Mouse (Mus musculus): ENCODE data around the gene Tmco1. TPM values are rescaled to one million over a fixed set of nuclear protein-coding genes. Genes with fewer than 3 reads are reported as not detected.

The Tmco1 gene
- total RNA-seq, 1 experiment = 155 TPM

DNA sequence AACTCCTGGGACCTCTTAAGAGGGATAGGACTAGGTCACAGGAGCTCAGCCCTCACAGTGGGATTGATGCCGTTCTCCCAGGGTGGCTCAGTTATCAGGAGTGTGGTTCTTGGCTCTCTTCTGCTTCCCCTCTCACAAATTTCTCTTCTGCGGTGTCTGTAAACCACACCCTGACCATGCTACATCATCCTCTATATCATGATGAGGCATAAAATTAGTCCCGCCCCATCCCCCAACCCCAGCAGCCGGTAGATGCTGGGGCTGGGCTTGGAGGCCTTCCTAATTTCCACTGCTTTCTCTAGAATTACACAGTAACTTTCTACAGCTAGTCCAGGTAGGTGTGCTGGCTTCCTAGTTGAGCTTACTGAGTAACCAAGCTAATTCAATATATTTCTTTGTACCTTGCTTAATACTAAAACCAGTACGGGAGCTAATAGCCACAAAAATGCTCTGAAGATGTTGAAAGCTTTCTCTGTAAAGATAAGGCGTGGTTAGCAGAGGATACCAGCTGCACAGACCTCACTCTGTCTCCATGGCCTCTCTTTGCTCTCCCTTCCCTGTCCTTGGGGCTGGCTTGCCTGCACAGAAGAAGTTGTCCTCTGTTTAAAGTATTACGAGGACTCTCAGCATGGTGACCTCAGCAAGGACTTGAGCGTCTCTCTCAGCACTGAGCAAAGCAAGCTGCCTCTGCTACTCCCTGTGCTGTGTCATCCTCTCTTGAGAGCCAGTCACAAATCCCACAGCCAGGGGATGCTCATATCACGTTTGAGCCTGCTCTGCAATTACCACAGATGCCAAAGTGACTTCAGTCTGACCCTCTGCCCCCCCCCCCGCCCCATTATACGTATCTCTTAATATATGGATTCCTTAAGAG is 19.3 kb upstream of the Tmco1 start:
- TF ChIP-seq ZC3H11A (IDR thresholded peaks at IDR 0.05; ENCODE audit: borderline replicate concordance, low read depth, low read length) = no peak
- TF ChIP-seq HCFC1 (IDR thresholded peaks at IDR 0.05; ENCODE audit: borderline replicate concordance, insufficient read depth, low read length) = no peak
- TF ChIP-seq MAFK (IDR thresholded peaks at IDR 0.05; ENCODE audit: insufficient read depth, low read depth, low read length) = no peak
- TF ChIP-seq ZNF384 (IDR thresholded peaks at IDR 0.05; ENCODE audit: low read depth, low read length) = no peak
- no peak for TF ChIP-seq CHD2 (IDR thresholded peaks at IDR 0.05; ENCODE audit: low read depth, low read length)
- in situ Hi-C loops (cut with MboI; ENCODE audit: low sequenced_read_pairs in 2 of 2, unreplicated experiment in 2 of 2) = no loop called here
- Histone ChIP-seq H3K36me3 (ENCODE audit: control insufficient read depth, insufficient read depth, low read length, poor library complexity, severe bottlenecking) (no peaks in the 10 kb centered on the region), H3K4me1 (ENCODE audit: control insufficient read depth in 2 of 2, insufficient read depth in 2 of 2, low read length in 2 of 2, poor library complexity in 1 of 2) (peaks cover 14 to 16% of the 10 kb centered on the region in 2 experiments), H3K9ac (ENCODE audit: insufficient read depth, low read depth, low read length, poor library complexity, severe bottlenecking) (no peak overlapping the region), H3K27ac (ENCODE audit: insufficient read depth, low read depth, low read length, poor library complexity, severe bottlenecking) (no peak overlapping the region), H3K4me3 (ENCODE audit: insufficient read depth in 1 of 2, low read depth in 1 of 2, low read length in 2 of 2, poor library complexity in 1 of 2, severe bottlenecking in 1 of 2) (no peak overlapping the region), H3K9me3 (ENCODE audit: control insufficient read depth, insufficient read depth, low read depth, low read length) (no peaks in the 10 kb centered on the region)
- no peak for DNase-seq (ENCODE audit: low read depth, low spot score)

DNA sequence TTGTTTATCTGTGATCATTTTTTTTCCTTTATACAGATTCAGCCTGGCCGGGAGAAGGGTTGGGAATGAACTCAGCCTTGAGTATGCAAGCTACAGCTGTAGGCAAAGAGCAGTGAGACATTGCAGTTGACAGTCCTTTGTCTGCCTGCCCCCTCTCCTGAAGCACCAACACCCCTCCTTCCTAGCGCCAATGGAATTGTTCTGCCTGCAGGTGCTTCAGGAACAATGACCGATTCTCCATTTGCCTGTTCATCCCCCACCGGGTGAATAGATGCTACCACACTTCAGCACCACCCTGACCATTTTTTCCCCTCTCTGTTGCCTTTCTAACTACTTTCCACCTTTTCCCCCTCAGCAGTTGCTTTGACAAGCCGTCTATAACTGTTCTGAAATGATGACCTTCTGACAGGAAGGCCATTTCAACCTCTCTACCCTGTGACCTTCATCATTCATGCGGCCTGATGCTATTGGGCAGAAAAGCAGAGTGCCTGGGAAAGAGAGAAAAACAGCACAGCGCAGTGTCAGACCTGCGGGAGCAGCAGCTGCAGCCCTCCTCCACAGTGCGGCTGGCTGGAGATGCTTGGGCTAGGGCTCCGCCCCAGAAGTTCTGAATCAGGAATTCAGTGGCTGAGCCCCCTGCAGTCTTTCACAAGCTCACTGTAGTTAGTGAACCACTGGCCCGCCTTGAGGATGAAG is 18.5 kb upstream of the Tmco1 start:
- DNase-seq (ENCODE audit: low read depth, low spot score) = no peak
- Histone ChIP-seq H3K27ac (ENCODE audit: insufficient read depth, low read depth, low read length, poor library complexity, severe bottlenecking) (peak overlapping the region; percentile 15; the same call in 1 of the 2 replicates), H3K4me3 (ENCODE audit: insufficient read depth in 1 of 2, low read depth in 1 of 2, low read length in 2 of 2, poor library complexity in 1 of 2, severe bottlenecking in 1 of 2) (peak overlapping the region in 1 of 2 experiments; percentile 53; a peak in 3 of 4 replicates), H3K9me3 (ENCODE audit: control insufficient read depth, insufficient read depth, low read depth, low read length) (no peaks in the 10 kb centered on the region), H3K9ac (ENCODE audit: insufficient read depth, low read depth, low read length, poor library complexity, severe bottlenecking) (no peak overlapping the region), H3K36me3 (ENCODE audit: control insufficient read depth, insufficient read depth, low read length, poor library complexity, severe bottlenecking) (no peaks in the 10 kb centered on the region), H3K4me1 (ENCODE audit: control insufficient read depth in 2 of 2, insufficient read depth in 2 of 2, low read length in 2 of 2, poor library complexity in 1 of 2) (peaks cover 18 to 20% of the 10 kb centered on the region in 2 experiments)
- TF ChIP-seq HCFC1 (IDR thresholded peaks at IDR 0.05; ENCODE audit: borderline replicate concordance, insufficient read depth, low read length) (no peak), ZNF384 (IDR thresholded peaks at IDR 0.05; ENCODE audit: low read depth, low read length) (no peak), ZC3H11A (IDR thresholded peaks at IDR 0.05; ENCODE audit: borderline replicate concordance, low read depth, low read length) (no peak), CHD2 (IDR thresholded peaks at IDR 0.05; ENCODE audit: low read depth, low read length) (no peak), MAFK (IDR thresholded peaks at IDR 0.05; ENCODE audit: insufficient read depth, low read depth, low read length) (no peak)
- in situ Hi-C loops (cut with MboI; ENCODE audit: low sequenced_read_pairs in 2 of 2, unreplicated experiment in 2 of 2) = no loop called here

DNA sequence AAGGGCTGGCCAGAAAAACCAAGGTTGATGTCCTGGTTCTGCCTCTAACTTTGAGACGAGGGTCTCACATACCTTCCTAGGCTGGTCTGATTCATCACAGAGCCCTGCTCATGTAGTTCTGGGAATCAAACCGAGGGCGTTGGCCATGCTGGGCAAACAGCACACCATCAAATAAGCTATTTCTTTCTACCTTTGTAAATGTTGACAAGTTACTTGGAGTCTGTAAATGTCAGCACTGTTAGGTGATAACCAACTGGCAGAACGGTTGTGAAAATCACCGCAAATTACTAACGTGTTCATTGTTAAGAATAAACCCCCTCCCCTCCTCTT is 17.9 kb upstream of the Tmco1 start:
- H3K36me3 ChIP-seq (ENCODE audit: control insufficient read depth, insufficient read depth, low read length, poor library complexity, severe bottlenecking) = no peaks in the 10 kb centered on the region
- peak overlapping the region in 1 of 2 experiments; percentile 47; a peak in 2 of 4 replicates for H3K4me3 ChIP-seq (ENCODE audit: insufficient read depth in 1 of 2, low read depth in 1 of 2, low read length in 2 of 2, poor library complexity in 1 of 2, severe bottlenecking in 1 of 2)
- TF ChIP-seq ZNF384 (IDR thresholded peaks at IDR 0.05; ENCODE audit: low read depth, low read length) (no peak), MAFK (IDR thresholded peaks at IDR 0.05; ENCODE audit: insufficient read depth, low read depth, low read length) (no peak), CHD2 (IDR thresholded peaks at IDR 0.05; ENCODE audit: low read depth, low read length) (no peak)
- no peak overlapping the region for H3K9ac ChIP-seq (ENCODE audit: insufficient read depth, low read depth, low read length, poor library complexity, severe bottlenecking)
- in situ Hi-C loops (cut with MboI; ENCODE audit: low sequenced_read_pairs in 2 of 2, unreplicated experiment in 2 of 2) = no loop called here
- no peaks in the 10 kb centered on the region for H3K9me3 ChIP-seq (ENCODE audit: control insufficient read depth, insufficient read depth, low read depth, low read length)
- H3K27ac ChIP-seq (ENCODE audit: insufficient read depth, low read depth, low read length, poor library complexity, severe bottlenecking) = peak overlapping the region; percentile 59; the same call in 1 of the 2 replicates
- peaks cover 20% of the 10 kb centered on the region in 2 experiments for H3K4me1 ChIP-seq (ENCODE audit: control insufficient read depth in 2 of 2, insufficient read depth in 2 of 2, low read length in 2 of 2, poor library complexity in 1 of 2)
- DNase-seq (ENCODE audit: low read depth, low spot score) = no peak

DNA sequence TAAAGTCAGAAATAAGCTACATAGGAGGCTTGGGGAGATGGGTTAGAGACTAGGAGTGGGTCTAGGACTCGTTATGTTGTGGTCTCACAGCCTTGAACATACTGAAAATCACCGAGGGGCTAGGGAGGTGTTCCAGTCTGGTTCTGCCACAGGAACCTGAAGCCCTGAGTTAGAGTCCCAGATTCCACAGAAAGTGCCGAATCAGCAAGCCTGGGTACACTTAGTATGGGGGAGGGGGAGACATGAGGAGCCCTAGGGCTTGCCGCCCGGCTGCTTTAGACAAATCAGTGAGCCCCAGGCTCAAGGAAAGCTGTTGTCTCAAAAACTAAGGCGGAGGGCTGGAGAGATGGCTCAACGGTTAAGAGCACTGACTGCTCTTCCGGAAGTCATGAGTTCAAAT is 16.6 kb upstream of the Tmco1 start:
- H3K36me3 ChIP-seq (ENCODE audit: control insufficient read depth, insufficient read depth, low read length, poor library complexity, severe bottlenecking) = no peaks in the 10 kb centered on the region
- no peak overlapping the region for H3K9ac ChIP-seq (ENCODE audit: insufficient read depth, low read depth, low read length, poor library complexity, severe bottlenecking)
- no peaks in the 10 kb centered on the region for H3K9me3 ChIP-seq (ENCODE audit: control insufficient read depth, insufficient read depth, low read depth, low read length)
- TF ChIP-seq CHD2 (IDR thresholded peaks at IDR 0.05; ENCODE audit: low read depth, low read length) = no peak
- TF ChIP-seq MAFK (IDR thresholded peaks at IDR 0.05; ENCODE audit: insufficient read depth, low read depth, low read length) = peak; percentile 87
- in situ Hi-C loops (cut with MboI; ENCODE audit: low sequenced_read_pairs in 2 of 2, unreplicated experiment in 2 of 2) = no loop called here
- no peak overlapping the region for H3K27ac ChIP-seq (ENCODE audit: insufficient read depth, low read depth, low read length, poor library complexity, severe bottlenecking)
- DNase-seq (ENCODE audit: low read depth, low spot score) = no peak
- peaks cover 20 to 23% of the 10 kb centered on the region in 2 experiments for H3K4me1 ChIP-seq (ENCODE audit: control insufficient read depth in 2 of 2, insufficient read depth in 2 of 2, low read length in 2 of 2, poor library complexity in 1 of 2)
- H3K4me3 ChIP-seq (ENCODE audit: insufficient read depth in 1 of 2, low read depth in 1 of 2, low read length in 2 of 2, poor library complexity in 1 of 2, severe bottlenecking in 1 of 2) = no peak overlapping the region
